Mouse (Mus musculus) heart, embryonic 15.5 days (tissue): ENCODE results near the gene Coq8a. TPM values are rescaled to one million over a fixed set of nuclear protein-coding genes. Genes with fewer than 3 reads are reported as not detected.

Experiments used
- polyA plus RNA-seq: library from polyadenylated mRNA; unstranded; fragments of >200 nt; fragmentation: Nextera tagmentation; extraction: Ambion mirVana; gene quantifications from 2 replicates; pipeline ENCODE4 v1.2.1, GENCODE M21; 2015

The Coq8a gene
- polyA plus RNA-seq, 1 experiment from 2014 or later: 66.7 TPM

Other genes starting within 250 kb of the Coq8a start
- gene Cdc42bpa, start 239.1 kb downstream of the Coq8a start, polyA plus RNA-seq: 11.4 and 12.6 TPM in 2 replicates
- 14.9 and 17.4 TPM in 2 replicates for gene Psen2, start 63.8 kb upstream of the Coq8a start, polyA plus RNA-seq
- 6.1 and 7.5 TPM in 2 replicates for gene Itpkb, start 130.9 kb upstream of the Coq8a start, polyA plus RNA-seq